In genomic region chr7:30665321-30665720, GRCm38 (mm10) we compare ENCODE assay signal across 8 mouse cellular contexts. TPM values are rescaled to one million over a fixed set of nuclear protein-coding genes. Genes with fewer than 3 reads are reported as not detected.
DNase-seq lines count a peak whose midpoint lies in the region; ATAC-seq and TF ChIP-seq lines count a peak whose summit lies in the region.

No protein-coding gene starts in this region.

- 0 out of 2 replicates have a peak overlapping the region, but pooled peaks have one; percentile 48 for H3K27ac ChIP-seq in kidney, embryonic 15.5 days
- H3K27ac ChIP-seq in hindbrain, embryonic 15.5 days (replicated peaks): peak overlapping the region; percentile 86
- H3K27ac ChIP-seq in midbrain, embryonic 13.5 days: peak overlapping the region; percentile 72

- H3K27me3 ChIP-seq in kidney, embryonic 15.5 days: no peaks in the 10 kb centered on the region
- no peaks in the 10 kb centered on the region for H3K27me3 ChIP-seq in E14TG2a.4 (ENCODE audit: insufficient read depth, low read length)
- 0 out of 2 replicates have a peak, but pooled peaks cover 5% of the 10 kb centered on the region for H3K27me3 ChIP-seq in hindbrain, embryonic 15.5 days
- H3K27me3 ChIP-seq in midbrain, embryonic 13.5 days: peaks cover 6% of the 10 kb centered on the region; the same call in 1 of the 2 replicates

- H3K9ac ChIP-seq in kidney, embryonic 15.5 days: peak overlapping the region; percentile 82
- peak overlapping the region; percentile 58 for H3K9ac ChIP-seq in hindbrain, embryonic 15.5 days
- H3K9ac ChIP-seq in midbrain, embryonic 13.5 days (replicated peaks): peak overlapping the region; percentile 73

- DNase-seq in kidney, adult 11 months: no peak
- peak; percentile 45 to 52 for DNase-seq in cerebellum, postnatal 14 days
- no peak for DNase-seq in yolk sac, embryonic 10.5 days (ENCODE audit: low spot score)
- DNase-seq in layer of hippocampus, postnatal 25 days (ENCODE audit: extremely low spot score in 1 of 2, low spot score in 1 of 2): no peak

- peaks cover 29% of the 10 kb centered on the region for H3K36me3 ChIP-seq in kidney, embryonic 15.5 days
- H3K36me3 ChIP-seq in E14TG2a.4 (ENCODE audit: insufficient read depth, low read length): peaks cover 31% of the 10 kb centered on the region
- 0 out of 2 replicates have a peak, but pooled peaks cover 2% of the 10 kb centered on the region for H3K36me3 ChIP-seq in hindbrain, embryonic 15.5 days
- H3K36me3 ChIP-seq in midbrain, embryonic 13.5 days: peaks cover 15% of the 10 kb centered on the region; the same call in 1 of the 2 replicates

- 9% methylated on average over 11 of the region's 11 CpGs for WGBS in kidney, embryonic 15.5 days
- WGBS in hindbrain, embryonic 15.5 days: 6% methylated on average over 11 of the region's 11 CpGs
- 6% methylated on average over 11 of the region's 11 CpGs for WGBS in midbrain, embryonic 13.5 days

- no peaks in the 10 kb centered on the region for H3K9me3 ChIP-seq in kidney, embryonic 15.5 days (replicated peaks)
- H3K9me3 ChIP-seq in E14TG2a.4 (ENCODE audit: low read length): no peaks in the 10 kb centered on the region
- H3K9me3 ChIP-seq in hindbrain, embryonic 15.5 days: no peaks in the 10 kb centered on the region
- H3K9me3 ChIP-seq in midbrain, embryonic 13.5 days: no peaks in the 10 kb centered on the region

- H3K4me1 ChIP-seq in kidney, embryonic 15.5 days: peaks cover 14% of the 10 kb centered on the region
- peaks cover 16% of the 10 kb centered on the region for H3K4me1 ChIP-seq in E14TG2a.4 (replicated peaks; ENCODE audit: low read depth, low read length)
- H3K4me1 ChIP-seq in hindbrain, embryonic 15.5 days (replicated peaks): peaks cover 13% of the 10 kb centered on the region
- H3K4me1 ChIP-seq in midbrain, embryonic 13.5 days (replicated peaks): peaks cover 14% of the 10 kb centered on the region

- peak; percentile 43 for ATAC-seq in kidney, embryonic 15.5 days (replicated peaks; ENCODE audit: low FRiP score)
- peak; percentile 79 for ATAC-seq in hindbrain, embryonic 15.5 days (ENCODE audit: low FRiP score, low read depth)
- ATAC-seq in midbrain, embryonic 13.5 days: peak; percentile 80

- peak overlapping the region; percentile 79 for H3K4me2 ChIP-seq in kidney, embryonic 15.5 days
- peak overlapping the region; percentile 91 for H3K4me2 ChIP-seq in hindbrain, embryonic 15.5 days
- H3K4me2 ChIP-seq in midbrain, embryonic 13.5 days (replicated peaks): peak overlapping the region; percentile 85

- no peak for TF ChIP-seq CTCF in E14TG2a.4 (conservative IDR thresholded peaks at IDR 0.05; ENCODE audit: low read length)

- peak overlapping the region; percentile 82 for H3K4me3 ChIP-seq in kidney, embryonic 15.5 days (replicated peaks)
- H3K4me3 ChIP-seq in E14TG2a.4 (replicated peaks; ENCODE audit: low read length): peak overlapping the region; percentile 89
- peak overlapping the region; percentile 69 for H3K4me3 ChIP-seq in hindbrain, embryonic 15.5 days
- H3K4me3 ChIP-seq in midbrain, embryonic 13.5 days (replicated peaks): peak overlapping the region; percentile 62

RNA-seq across cellular contexts. Expression of gene Haus5, which starts 0.5 kb away (rescaled TPM):
- 58.0 and 61.1 TPM in 2 replicates for polyA plus RNA-seq in kidney, embryonic 15.5 days (2015; fragmentation: Nextera tagmentation; extraction: Ambion mirVana)
- polyA plus RNA-seq in hindbrain, embryonic 15.5 days (2015; fragmentation: Nextera tagmentation; extraction: Ambion mirVana): 25.9 and 29.9 TPM in 2 replicates
- polyA plus RNA-seq in midbrain, embryonic 13.5 days (2015; fragmentation: Nextera tagmentation; extraction: Ambion mirVana): 34.2 and 37.0 TPM in 2 replicates
- total RNA-seq in layer of hippocampus, postnatal 25 days (2021): 1 to 10 TPM; 4.2 to 6.6 TPM

RNA-seq across cellular contexts. Expression of gene Pmis2, which starts 6.1 kb away (rescaled TPM):
- not detected in 2 replicates for polyA plus RNA-seq in kidney, embryonic 15.5 days (2015; fragmentation: Nextera tagmentation; extraction: Ambion mirVana)
- not detected in 2 replicates for polyA plus RNA-seq in hindbrain, embryonic 15.5 days (2015; fragmentation: Nextera tagmentation; extraction: Ambion mirVana)
- polyA plus RNA-seq in midbrain, embryonic 13.5 days (2015; fragmentation: Nextera tagmentation; extraction: Ambion mirVana): not detected in 2 replicates
- total RNA-seq in layer of hippocampus, postnatal 25 days (2021): not detected

RNA-seq across cellular contexts. Expression of gene Rbm42, which starts 15.2 kb away (rescaled TPM):
- polyA plus RNA-seq in kidney, embryonic 15.5 days (2015; fragmentation: Nextera tagmentation; extraction: Ambion mirVana): 118 and 119 TPM in 2 replicates
- 131 and 139 TPM in 2 replicates for polyA plus RNA-seq in hindbrain, embryonic 15.5 days (2015; fragmentation: Nextera tagmentation; extraction: Ambion mirVana)
- 130 and 153 TPM in 2 replicates for polyA plus RNA-seq in midbrain, embryonic 13.5 days (2015; fragmentation: Nextera tagmentation; extraction: Ambion mirVana)
- 10 to 100 TPM; 75.3 to 81.5 TPM for total RNA-seq in layer of hippocampus, postnatal 25 days (2021)

RNA-seq across cellular contexts. Expression of gene Etv2, which starts 29.7 kb away (rescaled TPM):
- not detected in 2 replicates for polyA plus RNA-seq in kidney, embryonic 15.5 days (2015; fragmentation: Nextera tagmentation; extraction: Ambion mirVana)
- not detected in 2 replicates for polyA plus RNA-seq in hindbrain, embryonic 15.5 days (2015; fragmentation: Nextera tagmentation; extraction: Ambion mirVana)
- polyA plus RNA-seq in midbrain, embryonic 13.5 days (2015; fragmentation: Nextera tagmentation; extraction: Ambion mirVana): not detected in 2 replicates
- total RNA-seq in layer of hippocampus, postnatal 25 days (2021): not detected

RNA-seq across cellular contexts. Expression of gene 2200002J24Rik, which starts 33.4 kb away (rescaled TPM):
- 0.58 TPM in 1 of 2 replicates, not detected in the other for polyA plus RNA-seq in kidney, embryonic 15.5 days (2015; fragmentation: Nextera tagmentation; extraction: Ambion mirVana)
- polyA plus RNA-seq in hindbrain, embryonic 15.5 days (2015; fragmentation: Nextera tagmentation; extraction: Ambion mirVana): not detected in 2 replicates
- not detected in 2 replicates for polyA plus RNA-seq in midbrain, embryonic 13.5 days (2015; fragmentation: Nextera tagmentation; extraction: Ambion mirVana)
- total RNA-seq in layer of hippocampus, postnatal 25 days (2021): not detected

Comparison
In these comparisons a context has a peak if more than half of its experiments do, and no peak if none do; other contexts are left out.
1. DNase-seq: peak in cerebellum, postnatal 14 days (2 of 2); none in kidney, adult 11 months (single experiment), yolk sac, embryonic 10.5 days (single experiment) and layer of hippocampus, postnatal 25 days (0 of 2).
2. Peak in every context shown above with its lines, with median percentiles within 50 percentile points of each other: ATAC-seq, H3K27ac ChIP-seq, H3K4me2 ChIP-seq, H3K4me3 ChIP-seq and H3K9ac ChIP-seq.